Mouse (Mus musculus): Measurements from ENCODE around the gene Zfp330. TPM values are rescaled to one million over a fixed set of nuclear protein-coding genes. Genes with fewer than 3 reads are reported as not detected.
A peak's percentile ranks its signal among the peaks of the same experiment; 100 is the strongest.

Zfp330 gene
- 39.2 and 46.2 TPM in 2 replicates for polyA plus RNA-seq (2015; fragmentation: Nextera tagmentation; extraction: Ambion mirVana)

- Histone ChIP-seq H3K9me3 (replicated peaks) (no peaks in the 10 kb centered on the region), H3K4me2 (peak within 1 kb of the TSS; percentile 78), H3K27me3 (no peaks in the 10 kb centered on the region), H3K27ac (peak within 1 kb of the TSS; percentile 85), H3K4me1 (replicated peaks) (peaks cover 10% of the 10 kb centered on the region), H3K36me3 (peaks cover 26% of the 10 kb centered on the region), H3K4me3 (peak within 1 kb of the TSS; percentile 92), H3K9ac (peak within 1 kb of the TSS; percentile 93)
- peak; percentile 95 for ATAC-seq (replicated peaks; ENCODE audit: insufficient number of reproducible peaks, insufficient read depth, low FRiP score, low read depth)
- under 1% methylated on average over 16 of the region's 16 CpGs for WGBS
Measured at GRCm38 (mm10) chr8:82774093-82774422, at the start of gene Zfp330. Gene Zfp330 (minus strand): TSS chr8:82774160.

GRCm38 (mm10) chr8:82777945-82778344, 4.0 kb upstream of the Zfp330 start:
- Histone ChIP-seq H3K27ac (no peak overlapping the region), H3K36me3 (no peaks in the 10 kb centered on the region), H3K9ac (no peak overlapping the region), H3K27me3 (no peaks in the 10 kb centered on the region), H3K4me1 (replicated peaks) (peaks cover 5% of the 10 kb centered on the region), H3K9me3 (replicated peaks) (no peaks in the 10 kb centered on the region), H3K4me3 (no peak overlapping the region), H3K4me2 (no peak overlapping the region)
- no peak for ATAC-seq (replicated peaks; ENCODE audit: insufficient number of reproducible peaks, insufficient read depth, low FRiP score, low read depth)
- 77% methylated on average over 3 of the region's 3 CpGs for WGBS

GRCm38 (mm10) chr8:82777406-82777805, 3.4 kb upstream of the Zfp330 start:
- no peak overlapping the region for H3K4me3 ChIP-seq
- no peak overlapping the region for H3K9ac ChIP-seq
- ATAC-seq (replicated peaks; ENCODE audit: insufficient number of reproducible peaks, insufficient read depth, low FRiP score, low read depth), result no peak
- no peak overlapping the region for H3K4me2 ChIP-seq
- no peaks in the 10 kb centered on the region for H3K27me3 ChIP-seq
- 77% methylated on average over 3 of the region's 3 CpGs for WGBS
- peaks cover 10% of the 10 kb centered on the region for H3K4me1 ChIP-seq (replicated peaks)
- H3K36me3 ChIP-seq, result 0 out of 2 replicates have a peak, but pooled peaks cover 3% of the 10 kb centered on the region
- no peaks in the 10 kb centered on the region for H3K9me3 ChIP-seq (replicated peaks)
- H3K27ac ChIP-seq, result no peak overlapping the region

GRCm38 (mm10) chr8:82774482-82774881, 522 bp upstream of the Zfp330 start:
- Histone ChIP-seq H3K9ac (peak overlapping the region; percentile 93), H3K27me3 (no peaks in the 10 kb centered on the region), H3K4me2 (peak overlapping the region; percentile 78), H3K9me3 (replicated peaks) (no peaks in the 10 kb centered on the region), H3K4me1 (replicated peaks) (peaks cover 10% of the 10 kb centered on the region), H3K4me3 (peak overlapping the region; percentile 92), H3K27ac (peak overlapping the region; percentile 85; the same call in 1 of the 2 replicates), H3K36me3 (peaks cover 24% of the 10 kb centered on the region)
- 46% methylated on average over 6 of the region's 6 CpGs for WGBS
- ATAC-seq (replicated peaks; ENCODE audit: insufficient number of reproducible peaks, insufficient read depth, low FRiP score, low read depth), result peak; percentile 42; the same call in 1 of the 2 replicates

- Histone ChIP-seq H3K9ac (peak overlapping the region; percentile 93), H3K4me1 (replicated peaks) (peaks cover 10% of the 10 kb centered on the region), H3K4me2 (peak overlapping the region; percentile 78), H3K9me3 (replicated peaks) (no peaks in the 10 kb centered on the region), H3K36me3 (peaks cover 31% of the 10 kb centered on the region), H3K4me3 (peak overlapping the region; percentile 92), H3K27ac (peak overlapping the region; percentile 85), H3K27me3 (no peaks in the 10 kb centered on the region)
- ATAC-seq (replicated peaks; ENCODE audit: insufficient number of reproducible peaks, insufficient read depth, low FRiP score, low read depth), result peak; percentile 23; the same call in 1 of the 2 replicates
- WGBS, result 3% methylated on average over 35 of the region's 35 CpGs
Measured at GRCm38 (mm10) chr8:82773332-82774092, 448 bp downstream of the Zfp330 start.

- H3K4me1 ChIP-seq (replicated peaks), result peaks cover 10% of the 10 kb centered on the region
- no peak overlapping the region for H3K4me3 ChIP-seq
- H3K9ac ChIP-seq, result no peak overlapping the region
- ATAC-seq (replicated peaks; ENCODE audit: insufficient number of reproducible peaks, insufficient read depth, low FRiP score, low read depth), result no peak
- no peak overlapping the region for H3K27ac ChIP-seq
- no peaks in the 10 kb centered on the region for H3K9me3 ChIP-seq (replicated peaks)
- no peak overlapping the region for H3K4me2 ChIP-seq
- no peaks in the 10 kb centered on the region for H3K27me3 ChIP-seq
- 93% methylated on average over 3 of the region's 3 CpGs for WGBS
- peaks cover 49% of the 10 kb centered on the region for H3K36me3 ChIP-seq
Measured at GRCm38 (mm10) chr8:82770886-82771285, 3.1 kb downstream of the Zfp330 start.

GRCm38 (mm10) chr8:82759071-82759470, 14.9 kb downstream of the Zfp330 start:
- Histone ChIP-seq H3K27ac (no peak overlapping the region), H3K9ac (no peak overlapping the region), H3K27me3 (no peaks in the 10 kb centered on the region), H3K4me1 (replicated peaks) (no peaks in the 10 kb centered on the region), H3K9me3 (replicated peaks) (no peaks in the 10 kb centered on the region), H3K36me3 (peaks cover 20% of the 10 kb centered on the region), H3K4me3 (no peak overlapping the region), H3K4me2 (no peak overlapping the region)
- ATAC-seq (replicated peaks; ENCODE audit: insufficient number of reproducible peaks, insufficient read depth, low FRiP score, low read depth), result no peak
- WGBS, result 47% methylated on average over 2 of the region's 2 CpGs

GRCm38 (mm10) chr8:82754946-82755345, 19.0 kb downstream of the Zfp330 start:
- H3K27me3 ChIP-seq, result no peaks in the 10 kb centered on the region
- no peak for ATAC-seq (replicated peaks; ENCODE audit: insufficient number of reproducible peaks, insufficient read depth, low FRiP score, low read depth)
- H3K4me3 ChIP-seq, result no peak overlapping the region
- no peak overlapping the region for H3K4me2 ChIP-seq
- H3K4me1 ChIP-seq (replicated peaks), result no peaks in the 10 kb centered on the region
- no peak overlapping the region for H3K9ac ChIP-seq
- H3K36me3 ChIP-seq, result no peaks in the 10 kb centered on the region
- H3K27ac ChIP-seq, result no peak overlapping the region
- 91% methylated on average over 14 of the region's 14 CpGs for WGBS
- H3K9me3 ChIP-seq (replicated peaks), result 0 out of 2 replicates have a peak, but pooled peaks cover 3% of the 10 kb centered on the region

GRCm38 (mm10) chr8:82746617-82747016, 27.3 kb downstream of the Zfp330 start:
- ATAC-seq (replicated peaks; ENCODE audit: insufficient number of reproducible peaks, insufficient read depth, low FRiP score, low read depth), result no peak
- Histone ChIP-seq H3K27me3 (no peaks in the 10 kb centered on the region), H3K27ac (no peak overlapping the region), H3K4me3 (no peak overlapping the region), H3K4me1 (replicated peaks) (no peaks in the 10 kb centered on the region), H3K4me2 (no peak overlapping the region), H3K36me3 (no peaks in the 10 kb centered on the region), H3K9ac (no peak overlapping the region), H3K9me3 (replicated peaks) (no peaks in the 10 kb centered on the region)

- H3K9ac ChIP-seq, result no peak overlapping the region
- H3K4me2 ChIP-seq, result no peak overlapping the region
- H3K9me3 ChIP-seq (replicated peaks), result no peaks in the 10 kb centered on the region
- no peaks in the 10 kb centered on the region for H3K27me3 ChIP-seq
- no peak for ATAC-seq (replicated peaks; ENCODE audit: insufficient number of reproducible peaks, insufficient read depth, low FRiP score, low read depth)
- H3K4me1 ChIP-seq (replicated peaks), result no peaks in the 10 kb centered on the region
- no peak overlapping the region for H3K27ac ChIP-seq
- H3K36me3 ChIP-seq, result no peaks in the 10 kb centered on the region
- WGBS, result 41% methylated on average over 10 of the region's 10 CpGs
- H3K4me3 ChIP-seq, result no peak overlapping the region
Measured at GRCm38 (mm10) chr8:82743905-82744904, 29.8 kb downstream of the Zfp330 start.

Measured in heart, embryonic 15.5 days (tissue).